Mouse (Mus musculus) spleen, adult 2 months (tissue): Measurements from ENCODE around the gene Pa2g4. TPM values are rescaled to one million over a fixed set of nuclear protein-coding genes. Genes with fewer than 3 reads are reported as not detected.

Experiments used
- DNase-seq, 2 experiments: peaks; one replicate each; pipeline versions ENCODE4 v3.0.0 to v3.0.0-alpha.2; 2012 to 2021; ENCODE audit warnings: low spot score in 2 of 2, low read depth in 1 of 2
- H3K27ac ChIP-seq: fragments of 200-500 bp; 2 replicates; pipeline ENCODE4 v1.5.1; 2012; ENCODE audit warnings: low read length, inconsistent platforms; ENCODE audit not compliant: insufficient read depth
- H3K27me3 ChIP-seq: fragments of 200-500 bp; 2 replicates; pipeline ENCODE4 v1.6.1; 2012; ENCODE audit warnings: mild to moderate bottlenecking, moderate library complexity, low read length, inconsistent platforms; ENCODE audit not compliant: control insufficient read depth, insufficient read depth
- H3K36me3 ChIP-seq: fragments of 200-500 bp; 2 replicates; pipeline ENCODE4 v1.6.1; 2012; ENCODE audit warnings: mild to moderate bottlenecking, low read length, inconsistent platforms; ENCODE audit not compliant: control insufficient read depth, insufficient read depth
- H3K4me1 ChIP-seq: fragments of 200-500 bp; 2 replicates; pipeline ENCODE4 v1.6.1; 2011; ENCODE audit warnings: inconsistent platforms; ENCODE audit not compliant: control insufficient read depth, insufficient read depth, insufficient read length
- H3K4me3 ChIP-seq: fragments of 200-500 bp; 2 replicates; pipeline ENCODE4 v1.5.1; 2011; ENCODE audit warnings: mild to moderate bottlenecking, inconsistent platforms; ENCODE audit not compliant: insufficient read depth, insufficient read length; ENCODE audit errors: extremely low read depth
- CTCF ChIP-seq: fragments of 200-500 bp; IDR thresholded peaks from 2 replicates; pipeline ENCODE4 v1.5.1; 2011; ENCODE audit warnings: mild to moderate bottlenecking, inconsistent platforms; ENCODE audit not compliant: insufficient read depth, insufficient read length, insufficient replicate concordance; ENCODE audit errors: extremely low read depth
- POLR2A ChIP-seq: fragments of 200-500 bp; IDR thresholded peaks from 2 replicates; pipeline ENCODE4 v1.6.1; 2011; ENCODE audit warnings: low read depth, low read length, inconsistent platforms
- WGBS: fragments of 180-500 bp; shearing (Covaris S2); methylation state at CpG from one replicate; pipeline ENCODE4 v1.1.7; 2018; 5-methylcytosine and 5-hydroxymethylcytosine counted together
- polyA plus RNA-seq: library from polyadenylated mRNA; depleted of rRNA; stranded (reverse); fragments of >200 nt; gene quantifications from 2 replicates; pipeline ENCODE4 v1.2.3, GENCODE M21; 2012

Pa2g4 gene
- polyA plus RNA-seq, 1 experiment = 16.8 TPM

DNA sequence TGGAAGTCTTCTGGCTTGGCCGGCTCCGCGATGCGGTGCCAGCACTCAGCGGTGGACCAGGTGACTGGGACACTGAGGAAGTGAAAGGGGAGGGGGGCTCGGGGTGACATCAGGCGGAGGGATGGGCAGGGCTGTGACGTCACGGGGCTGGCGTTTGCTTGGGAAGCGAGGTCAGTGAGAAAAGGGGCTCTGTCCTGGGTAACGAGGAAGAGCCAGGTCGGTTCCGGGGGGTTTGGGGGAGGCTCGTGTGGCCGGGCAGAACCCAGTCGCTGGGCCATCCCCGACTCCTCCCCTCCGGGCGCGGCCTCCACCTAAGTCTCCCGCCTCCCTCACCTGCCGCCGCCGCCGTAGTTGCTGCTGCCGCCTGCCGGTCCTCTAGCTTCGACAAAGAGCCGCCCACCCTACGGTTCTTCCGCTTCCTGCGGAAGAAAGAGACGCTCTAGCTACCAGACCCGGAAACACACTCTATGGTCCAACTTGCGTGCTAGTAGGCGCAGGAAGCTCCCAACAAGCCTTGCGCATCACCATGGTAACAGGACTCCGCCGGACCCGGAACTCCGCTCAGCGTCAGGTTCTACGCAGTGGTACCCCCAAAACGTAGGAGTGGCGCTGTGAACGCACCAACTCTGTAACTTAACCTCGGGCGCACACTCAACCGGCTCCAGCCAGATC lies 18.3 kb downstream of the Pa2g4 start, which contains the start of gene Zc3h10:
Gene Zc3h10 (minus strand): TSS at position 414 of the 672 bp plus-strand sequence.
- Histone ChIP-seq H3K36me3 (peaks cover 23% of the 10 kb centered on the region), H3K27ac (peak within 1 kb of the TSS; percentile 91), H3K27me3 (no peaks in the 10 kb centered on the region), H3K4me3 (peak within 1 kb of the TSS; percentile 73), H3K4me1 (peaks cover 2% of the 10 kb centered on the region)
- 1% methylated on average over 50 of the region's 50 CpGs for WGBS
- no peak for TF ChIP-seq CTCF
- TF ChIP-seq POLR2A = peak; percentile 23
- DNase-seq = peak; percentile 92 to 99

GRCm38 (mm10) chr10:128546787-128547186 lies 19.0 kb downstream of the Pa2g4 start:
- H3K4me1 ChIP-seq = peaks cover 2% of the 10 kb centered on the region
- no peak for TF ChIP-seq POLR2A
- no peak for TF ChIP-seq CTCF
- peak overlapping the region; percentile 61 for H3K4me3 ChIP-seq
- WGBS = 5% methylated on average over 7 of the region's 7 CpGs
- no peak for DNase-seq
- H3K27ac ChIP-seq = peak overlapping the region; percentile 88
- no peaks in the 10 kb centered on the region for H3K27me3 ChIP-seq
- peaks cover 25% of the 10 kb centered on the region for H3K36me3 ChIP-seq

DNA sequence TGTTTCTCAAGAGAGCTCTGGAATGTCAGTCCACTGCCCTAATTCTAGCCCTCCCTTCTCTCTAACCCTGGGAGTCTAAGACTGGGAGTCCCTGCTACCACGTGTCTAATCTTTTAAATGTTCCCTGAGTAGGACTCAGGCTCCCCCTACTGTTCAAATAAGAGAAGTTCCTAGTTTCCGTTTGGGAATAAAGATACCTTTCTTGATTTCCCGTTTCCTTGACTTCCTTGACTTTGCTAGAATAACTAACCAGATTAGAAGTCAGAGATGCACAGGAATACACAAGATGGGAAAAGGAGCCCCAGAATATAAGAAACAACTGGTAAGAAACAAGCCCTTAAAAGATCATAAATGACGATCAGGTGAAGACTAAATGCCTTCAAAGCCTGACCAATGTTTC lies 19.4 kb downstream of the Pa2g4 start:
- Histone ChIP-seq H3K36me3 (peaks cover 25% of the 10 kb centered on the region), H3K27ac (peak overlapping the region; percentile 88; the same call in 1 of the 2 replicates)

GRCm38 (mm10) chr10:128545570-128545898 lies 20.3 kb downstream of the Pa2g4 start:
- no peak overlapping the region for H3K4me3 ChIP-seq
- no peaks in the 10 kb centered on the region for H3K27me3 ChIP-seq
- no peak overlapping the region for H3K27ac ChIP-seq
- DNase-seq = no peak
- WGBS = 92% methylated on average over 3 of the region's 3 CpGs
- TF ChIP-seq POLR2A (no peak), CTCF (no peak)
- peaks cover 2% of the 10 kb centered on the region for H3K4me1 ChIP-seq
- H3K36me3 ChIP-seq = peaks cover 27% of the 10 kb centered on the region

More for the DNA sequence above, 19.4 kb downstream of the Pa2g4 start:
- Histone ChIP-seq H3K27me3 (no peaks in the 10 kb centered on the region), H3K4me1 (peaks cover 2% of the 10 kb centered on the region), H3K4me3 (no peak overlapping the region; the same call in 1 of the 2 replicates)
- 1% methylated on average over 4 of the region's 4 CpGs for whole genome bisulfite sequencing
- TF ChIP-seq CTCF (no peak), POLR2A (no peak)
- no peak for DNase-seq

- Histone ChIP-seq H3K4me1 (peaks cover 2% of the 10 kb centered on the region), H3K27ac (no peak overlapping the region), H3K27me3 (no peaks in the 10 kb centered on the region), H3K36me3 (peaks cover 27% of the 10 kb centered on the region), H3K4me3 (no peak overlapping the region)
- WGBS = 96% methylated on average over 37 of the region's 37 CpGs
- no peak for DNase-seq
- TF ChIP-seq POLR2A (no peak), CTCF (no peak)
Observed at GRCm38 (mm10) chr10:128544674-128545569, 20.9 kb downstream of the Pa2g4 start.

- H3K4me1 ChIP-seq = no peaks in the 10 kb centered on the region; the same call in none of the 2 replicates
- H3K36me3 ChIP-seq = peaks cover 27% of the 10 kb centered on the region
- no peaks in the 10 kb centered on the region for H3K27me3 ChIP-seq
- H3K4me3 ChIP-seq = no peak overlapping the region
- 97% methylated on average over 15 of the region's 15 CpGs for WGBS
- no peak overlapping the region for H3K27ac ChIP-seq
- DNase-seq = no peak
- TF ChIP-seq POLR2A (no peak), CTCF (no peak)
Observed at GRCm38 (mm10) chr10:128544151-128544657, 21.6 kb downstream of the Pa2g4 start.
